In genomic region chr16:16523632-16524031, GRCm38 (mm10) we compare ENCODE assay signal across 28 mouse cellular contexts.
A peak's percentile ranks its signal among the peaks of the same experiment; 100 is the strongest.
DNase-seq lines count a peak whose midpoint lies in the region; ATAC-seq and TF ChIP-seq lines count a peak whose summit lies in the region.
"Had no signal": no experiment of that assay in that cellular context is flagged by ENCODE, and none has a peak within 500 bp of the region (broad histone marks: within the 10 kb centered on the region; RNA-seq: fewer than 3 reads in every experiment).

No protein-coding gene starts in this region.

- H3K4me3 ChIP-seq in heart, embryonic 11.5 days (ENCODE audit: low read depth, low read length): no peak overlapping the region
- no peak overlapping the region for H3K4me3 ChIP-seq in heart, embryonic 16.5 days (ENCODE audit: low read length)
- 0 out of 2 replicates have a peak overlapping the region, but pooled peaks have one; percentile 13 for H3K4me3 ChIP-seq in E14TG2a.4 (replicated peaks; ENCODE audit: low read length)
- H3K4me3 ChIP-seq in brown adipose tissue, adult 24 weeks (ENCODE audit: insufficient read depth, low read depth, low read length): no peak overlapping the region
- H3K4me3 ChIP-seq: hindbrain, embryonic 15.5 days; kidney, embryonic 15.5 days; limb, embryonic 13.5 days; lung, embryonic 15.5 days; megakaryocyte, embryonic 14.5 days; neural tube, embryonic 15.5 days had no signal

- H3K9ac ChIP-seq in heart, embryonic 11.5 days (ENCODE audit: low read depth, low read length): no peak overlapping the region
- no peak overlapping the region for H3K9ac ChIP-seq in heart, embryonic 16.5 days (ENCODE audit: low read length)
- H3K9ac ChIP-seq: hindbrain, embryonic 15.5 days; kidney, embryonic 15.5 days; limb, embryonic 13.5 days; lung, embryonic 15.5 days; neural tube, embryonic 15.5 days had no signal

- H3K36me3 ChIP-seq in heart, embryonic 11.5 days (ENCODE audit: control insufficient read depth, insufficient read depth, low read length): no peaks in the 10 kb centered on the region
- no peaks in the 10 kb centered on the region for H3K36me3 ChIP-seq in heart, embryonic 16.5 days (ENCODE audit: control insufficient read depth, insufficient read depth)
- no peaks in the 10 kb centered on the region for H3K36me3 ChIP-seq in E14TG2a.4 (ENCODE audit: insufficient read depth, low read length)
- H3K36me3 ChIP-seq: hindbrain, embryonic 15.5 days; kidney, embryonic 15.5 days; limb, embryonic 13.5 days; lung, embryonic 15.5 days; neural tube, embryonic 15.5 days had no signal

- no peak for TF ChIP-seq CTCF in E14TG2a.4 (conservative IDR thresholded peaks at IDR 0.05; ENCODE audit: low read length)

- 0 out of 2 replicates have a peak, but pooled peaks cover 3% of the 10 kb centered on the region for H3K4me1 ChIP-seq in heart, embryonic 11.5 days (ENCODE audit: control insufficient read depth, insufficient read depth, low read length)
- H3K4me1 ChIP-seq in heart, embryonic 16.5 days (ENCODE audit: control insufficient read depth, insufficient read depth, low read length): peaks cover 27% of the 10 kb centered on the region
- peaks cover 71% of the 10 kb centered on the region for H3K4me1 ChIP-seq in E14TG2a.4 (replicated peaks; ENCODE audit: low read depth, low read length)
- H3K4me1 ChIP-seq in brown adipose tissue, adult 24 weeks (ENCODE audit: control insufficient read depth, insufficient read depth, insufficient read length, low read length): peaks cover 9% of the 10 kb centered on the region
- H3K4me1 ChIP-seq: megakaryocyte, embryonic 14.5 days had no signal

- H3K4me2 ChIP-seq in heart, embryonic 11.5 days: no peak overlapping the region
- no peak overlapping the region for H3K4me2 ChIP-seq in heart, embryonic 16.5 days (ENCODE audit: low read depth, low read length)
- H3K4me2 ChIP-seq: hindbrain, embryonic 15.5 days; kidney, embryonic 15.5 days; limb, embryonic 13.5 days; liver, embryonic 11.5 days; lung, embryonic 15.5 days; neural tube, embryonic 15.5 days had no signal

- ATAC-seq in heart, embryonic 11.5 days (replicated peaks; ENCODE audit: insufficient number of reproducible peaks, low FRiP score, low TSS enrichment): no peak
- no peak for ATAC-seq in heart, embryonic 16.5 days (replicated peaks; ENCODE audit: extremely low read depth, insufficient read depth, low FRiP score)
- ATAC-seq: forebrain, embryonic 14.5 days; inflammation-experienced regulatory T-cells, adult 6 months had no signal

- H3K27me3 ChIP-seq in heart, embryonic 11.5 days (ENCODE audit: control insufficient read depth, insufficient read depth, low read length): no peaks in the 10 kb centered on the region
- H3K27me3 ChIP-seq in heart, embryonic 16.5 days (ENCODE audit: control insufficient read depth, insufficient read depth, low read length): no peaks in the 10 kb centered on the region
- H3K27me3 ChIP-seq in E14TG2a.4 (ENCODE audit: insufficient read depth, low read length): no peaks in the 10 kb centered on the region
- H3K27me3 ChIP-seq: hindbrain, embryonic 15.5 days; kidney, embryonic 15.5 days; limb, embryonic 13.5 days; lung, embryonic 15.5 days; megakaryocyte, embryonic 14.5 days; neural tube, embryonic 15.5 days had no signal

- H3K9me3 ChIP-seq in heart, embryonic 11.5 days (replicated peaks; ENCODE audit: control insufficient read depth, low read length): no peaks in the 10 kb centered on the region
- H3K9me3 ChIP-seq in heart, embryonic 16.5 days (replicated peaks; ENCODE audit: control insufficient read depth, low read length): no peaks in the 10 kb centered on the region
- no peaks in the 10 kb centered on the region for H3K9me3 ChIP-seq in E14TG2a.4 (ENCODE audit: low read length)
- H3K9me3 ChIP-seq: hindbrain, embryonic 15.5 days; kidney, embryonic 15.5 days; limb, embryonic 13.5 days; lung, embryonic 15.5 days; megakaryocyte, embryonic 14.5 days; neural tube, embryonic 15.5 days had no signal

- intact Hi-C loops in heart, postnatal 25 days (cut with DNase I): no loop called here

- peak; percentile 75 for DNase-seq in heart, adult 11 months
- no peak for DNase-seq in heart, postnatal 25 days (ENCODE audit: low spot score)
- DNase-seq in embryo, embryonic 10.5 days (ENCODE audit: low spot score): no peak
- no peak for DNase-seq in lung, postnatal 14 days
- DNase-seq: adrenal gland, postnatal 25 days; cerebellum, adult 2 months; cerebellum, postnatal 14 days; gastrocnemius, postnatal 25 days; kidney, adult 18-20 months; kidney, postnatal 25 days; lung, postnatal 36 days; midbrain, embryonic 14.5 days; right cerebral cortex, adult 18-20 months; spleen, adult 18-20 months; thymus, postnatal 14 days had no signal

- WGBS in heart, embryonic 11.5 days (ENCODE audit: insufficient replicate concordance): 63% methylated on average over 2 of the region's 2 CpGs
- 61% methylated on average over 2 of the region's 2 CpGs for WGBS in heart, embryonic 16.5 days

- no peak overlapping the region for H3K27ac ChIP-seq in heart, embryonic 11.5 days (ENCODE audit: low read depth, low read length)
- H3K27ac ChIP-seq in heart, embryonic 16.5 days (ENCODE audit: low read length): peak overlapping the region; percentile 47
- 0 out of 2 replicates have a peak overlapping the region, but pooled peaks have one; percentile 2 for H3K27ac ChIP-seq in brown adipose tissue, adult 24 weeks (replicated peaks; ENCODE audit: low read depth, low read length)
- H3K27ac ChIP-seq: hindbrain, embryonic 15.5 days; kidney, embryonic 15.5 days; limb, embryonic 13.5 days; lung, embryonic 15.5 days; neural tube, embryonic 15.5 days had no signal
